Mouse (Mus musculus) hindbrain, embryonic 14.5 days (tissue): ENCODE measurements around the gene Plin5. TPM values are rescaled to one million over a fixed set of nuclear protein-coding genes. Genes with fewer than 3 reads are reported as not detected.
"Not testable (repeated sequence)": the region's sequence is repeated elsewhere in the genome, so short reads cannot be mapped to it uniquely, and the experiment has no call there.

Experiments used
- ATAC-seq: fragments of 200-750 bp; cut with Nextera tagmentation; 2 replicates; pipeline ENCODE4 v1.8.0; 2017; ENCODE audit warnings: moderate number of reproducible peaks, mild to moderate bottlenecking, moderate TSS enrichment, moderate library complexity; ENCODE audit not compliant: low FRiP score
- DNase-seq: peaks from one replicate; pipeline ENCODE4 v3.0.0-alpha.2; 2015; ENCODE audit warnings: low spot score
- H3K27ac ChIP-seq: fragments of 300-500 bp; sonication (generic); 2 replicates; pipeline ENCODE4 v1.5.1; 2014; ENCODE audit warnings: mild to moderate bottlenecking, moderate library complexity
- H3K27me3 ChIP-seq: fragments of 300-500 bp; sonication (generic); 2 replicates; pipeline ENCODE4 v1.6.1; 2014; ENCODE audit warnings: mild to moderate bottlenecking, low read length, mixed read lengths; ENCODE audit not compliant: control insufficient read depth, insufficient read depth
- H3K36me3 ChIP-seq: fragments of 300-500 bp; sonication (generic); replicated peaks from 2 replicates; pipeline ENCODE4 v1.6.1; 2014; ENCODE audit not compliant: control insufficient read depth, insufficient read depth
- H3K4me1 ChIP-seq: fragments of 300-500 bp; sonication (generic); replicated peaks from 2 replicates; pipeline ENCODE4 v1.6.1; 2014; ENCODE audit warnings: antibody characterized with exemption, low read length, mixed read lengths; ENCODE audit not compliant: control insufficient read depth, insufficient read depth
- H3K4me2 ChIP-seq: fragments of 300-500 bp; sonication (generic); replicated peaks from 2 replicates; pipeline ENCODE4 v1.6.1; 2014; ENCODE audit warnings: mild to moderate bottlenecking, moderate library complexity
- H3K4me3 ChIP-seq: fragments of 300-500 bp; sonication (generic); replicated peaks from 2 replicates; pipeline ENCODE4 v1.5.1; 2014; ENCODE audit warnings: mild to moderate bottlenecking, low read length
- H3K9ac ChIP-seq: fragments of 300-500 bp; sonication (generic); 2 replicates; pipeline ENCODE4 v1.6.1; 2014
- H3K9me3 ChIP-seq: fragments of 300-500 bp; sonication (generic); 2 replicates; pipeline ENCODE4 v1.6.1; 2016; ENCODE audit warnings: low read length; ENCODE audit not compliant: control insufficient read depth
- WGBS: fragments of 180-500 bp; shearing (Covaris S2); extraction: QIAGEN DNeasy Blood & Tissue Kit; methylation state at CpG from one replicate; pipeline ENCODE4 v1.1.7; 2014; 5-methylcytosine and 5-hydroxymethylcytosine counted together
- polyA plus RNA-seq: library from polyadenylated mRNA; unstranded; fragments of >200 nt; fragmentation: Nextera tagmentation; extraction: Ambion mirVana; gene quantifications from 2 replicates; pipeline ENCODE4 v1.2.1, GENCODE M21; 2014

Plin5 gene
- polyA plus RNA-seq, 1 experiment from 2014 or later = 1.9 TPM

DNA sequence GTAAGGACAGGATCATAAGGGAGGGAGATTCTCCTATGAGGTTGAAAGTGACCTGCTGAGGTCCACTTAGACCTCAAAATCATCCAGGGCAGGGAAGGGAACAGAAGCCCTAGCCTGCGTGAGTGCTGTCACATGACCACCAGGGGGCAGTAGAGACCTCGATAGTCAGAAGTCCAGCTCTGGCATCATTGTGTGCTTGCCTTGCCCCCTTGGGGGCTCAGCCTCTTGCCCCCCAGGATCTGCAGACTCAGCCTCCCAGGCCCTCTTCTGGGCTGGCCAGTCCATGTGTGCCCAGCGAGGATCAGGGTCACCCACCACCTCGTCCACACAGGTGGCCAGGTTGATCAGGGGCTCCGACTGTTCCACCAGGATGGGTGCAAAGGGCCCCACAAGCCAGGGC is 5.5 kb downstream of the Plin5 start:
- H3K9ac ChIP-seq = no peak overlapping the region
- H3K4me1 ChIP-seq = no peaks in the 10 kb centered on the region; the same call in 1 of the 2 replicates
- no peak overlapping the region for H3K4me2 ChIP-seq
- H3K36me3 ChIP-seq = no peaks in the 10 kb centered on the region
- H3K27ac ChIP-seq = no peak overlapping the region
- H3K27me3 ChIP-seq = peaks cover 7% of the 10 kb centered on the region
- H3K4me3 ChIP-seq = no peak overlapping the region
- no peaks in the 10 kb centered on the region for H3K9me3 ChIP-seq
- DNase-seq = peak; percentile 76
- ATAC-seq = 0 out of 2 replicates have a peak, but pooled peaks have one; percentile 19
- WGBS = 45% methylated on average over 5 of the region's 5 CpGs

DNA sequence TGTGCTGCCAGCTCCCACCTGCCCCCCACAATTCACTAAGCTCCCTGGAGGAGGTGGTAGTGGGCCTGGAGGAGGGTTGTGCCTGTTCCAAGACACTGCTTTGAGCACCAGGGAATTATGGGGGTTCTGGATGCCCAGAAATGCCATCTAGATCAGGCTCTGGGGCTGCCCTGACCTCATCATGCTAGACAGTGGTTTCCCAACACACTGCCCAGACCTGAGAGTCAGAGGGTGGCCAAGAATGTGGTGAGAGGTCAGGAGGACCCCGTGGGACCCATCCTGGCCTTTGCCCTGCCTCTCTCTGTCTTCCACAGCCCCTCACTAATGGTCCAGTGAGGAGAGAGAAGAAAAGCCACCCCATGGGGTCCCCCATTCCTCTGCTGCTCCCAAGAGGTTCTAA is 6.4 kb downstream of the Plin5 start:
- Histone ChIP-seq H3K9me3 (no peaks in the 10 kb centered on the region), H3K4me2 (no peak overlapping the region), H3K36me3 (no peaks in the 10 kb centered on the region), H3K27me3 (no peaks in the 10 kb centered on the region), H3K9ac (no peak overlapping the region), H3K4me3 (no peak overlapping the region), H3K27ac (no peak overlapping the region), H3K4me1 (no peaks in the 10 kb centered on the region; the same call in 1 of the 2 replicates)
- DNase-seq = no peak
- 47% methylated on average over 1 of the region's 1 CpGs for WGBS
- ATAC-seq = no peak

DNA sequence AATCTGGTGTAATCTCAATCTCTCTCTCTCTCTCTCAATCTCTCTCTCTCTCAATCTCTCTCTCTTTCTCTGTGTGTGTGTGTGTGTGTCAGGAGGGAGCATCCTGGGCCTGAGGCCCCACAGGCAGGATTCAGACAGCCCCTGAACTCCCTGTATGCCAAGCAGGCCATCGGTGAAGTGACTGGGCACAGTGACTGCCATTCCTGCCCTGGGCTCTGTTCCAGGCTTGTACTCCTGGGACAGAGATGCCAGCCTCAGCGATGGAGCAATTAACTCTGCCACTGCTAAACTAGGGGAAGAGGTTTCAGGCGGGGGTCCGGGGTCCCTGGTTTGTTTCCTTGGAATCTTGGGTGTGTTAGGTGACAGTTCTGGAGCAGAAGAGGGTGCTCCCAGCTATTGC is 6.8 kb downstream of the Plin5 start:
- Histone ChIP-seq H3K4me2 (no peak overlapping the region), H3K4me1 (no peaks in the 10 kb centered on the region; the same call in 1 of the 2 replicates), H3K4me3 (no peak overlapping the region), H3K9me3 (no peaks in the 10 kb centered on the region), H3K36me3 (no peaks in the 10 kb centered on the region), H3K27me3 (no peaks in the 10 kb centered on the region), H3K27ac (no peak overlapping the region), H3K9ac (no peak overlapping the region)
- no peak for ATAC-seq
- 66% methylated on average over 4 of the region's 4 CpGs for WGBS
- no peak for DNase-seq

DNA sequence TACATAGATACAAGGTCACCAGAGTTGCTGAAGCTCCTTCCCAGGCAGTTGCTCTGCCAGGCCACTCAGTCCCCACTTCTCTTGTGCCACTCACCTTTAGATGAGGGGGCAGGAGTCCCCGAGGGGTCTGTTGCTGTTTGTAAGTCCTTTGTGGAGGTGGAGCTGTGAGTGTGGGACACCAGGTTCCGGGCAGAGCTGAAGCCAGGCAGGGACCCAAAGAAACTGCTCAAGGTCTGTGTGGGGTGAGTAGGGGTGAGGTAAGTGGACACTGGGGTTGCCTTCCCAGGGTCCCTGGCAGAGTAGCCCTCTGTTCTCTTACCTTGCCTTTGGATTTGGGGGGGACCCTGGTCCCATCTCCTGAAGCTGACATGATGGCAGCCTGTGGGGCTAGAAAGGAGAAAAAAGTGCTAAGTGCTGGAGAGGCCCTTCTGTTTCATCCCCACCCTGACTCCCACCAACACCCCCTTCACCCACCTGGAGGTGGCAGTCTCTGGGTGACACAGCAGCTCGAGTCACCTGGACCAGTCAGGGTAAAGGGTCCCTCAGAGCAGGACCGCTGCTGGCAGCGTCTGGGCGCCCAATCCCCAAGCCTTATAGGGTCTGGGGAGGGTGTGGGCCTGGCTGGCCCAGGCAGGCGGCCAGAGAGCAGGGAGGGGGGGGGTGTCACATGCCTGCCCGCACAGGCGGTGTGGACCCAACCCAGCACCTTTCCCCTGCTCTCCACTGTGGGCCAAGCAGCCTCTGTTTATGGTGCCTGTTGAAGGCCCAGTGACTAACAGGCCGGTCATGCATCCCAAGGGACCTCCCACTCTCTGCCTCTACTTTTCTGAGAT is 8.0 kb downstream of the Plin5 start, which contains the start of gene Plin4:
Gene Plin4, minus strand, starts transcription at position 585 of the 833 bp plus-strand sequence.
- Histone ChIP-seq H3K4me1 (no peaks in the 10 kb centered on the region; the same call in 1 of the 2 replicates), H3K27me3 (no peaks in the 10 kb centered on the region), H3K27ac (no peak within 1 kb of the TSS), H3K4me2 (no peak within 1 kb of the TSS), H3K9me3 (no peaks in the 10 kb centered on the region), H3K36me3 (no peaks in the 10 kb centered on the region), H3K9ac (no peak within 1 kb of the TSS), H3K4me3 (no peak within 1 kb of the TSS)
- 63% methylated on average over 10 of the region's 10 CpGs for WGBS
- no peak for DNase-seq
- ATAC-seq = no peak

DNA sequence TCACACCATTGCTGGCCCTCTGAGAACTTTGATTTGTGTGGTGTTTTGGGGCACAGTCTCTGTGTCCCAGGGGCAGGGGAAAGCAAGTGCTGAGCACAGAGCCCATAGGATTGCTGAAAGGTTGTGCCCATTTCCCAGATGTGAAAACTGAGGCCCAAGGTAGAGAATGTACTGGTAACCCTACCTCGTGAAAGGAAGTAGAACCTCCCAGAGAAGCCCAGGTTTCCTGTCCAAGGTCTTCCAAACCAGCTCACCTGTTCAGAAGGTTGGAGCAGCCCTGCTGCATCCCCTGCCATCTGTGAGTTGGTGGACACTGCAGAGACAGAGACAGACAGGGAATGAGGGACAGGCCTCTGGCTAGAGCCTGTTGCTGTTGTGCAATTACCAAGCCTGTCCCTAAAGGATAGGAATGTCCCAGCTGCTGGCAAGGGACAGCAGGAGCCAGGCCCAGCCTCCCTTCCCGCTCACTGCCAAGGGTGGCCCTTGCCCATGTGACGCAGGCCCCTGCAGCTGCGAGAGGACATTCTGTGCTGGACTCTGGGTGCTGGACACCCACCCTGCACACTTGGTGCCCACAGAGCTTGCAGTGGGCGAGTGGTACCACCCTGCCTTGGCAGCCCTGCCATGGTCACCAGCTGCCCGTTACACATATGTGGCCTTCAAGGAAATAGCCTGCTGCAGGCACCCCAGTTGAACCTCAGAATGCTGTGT is 8.9 kb downstream of the Plin5 start:
- DNase-seq = no peak
- no peak overlapping the region for H3K9ac ChIP-seq
- H3K9me3 ChIP-seq = no peaks in the 10 kb centered on the region
- no peak overlapping the region for H3K4me2 ChIP-seq
- no peaks in the 10 kb centered on the region; the same call in 1 of the 2 replicates for H3K4me1 ChIP-seq
- 0 out of 2 replicates have a peak, but pooled peaks cover 5% of the 10 kb centered on the region for H3K36me3 ChIP-seq
- H3K27me3 ChIP-seq = no peaks in the 10 kb centered on the region
- no peak for ATAC-seq
- no peak overlapping the region for H3K4me3 ChIP-seq
- 88% methylated on average over 6 of the region's 6 CpGs for WGBS
- H3K27ac ChIP-seq = no peak overlapping the region

DNA sequence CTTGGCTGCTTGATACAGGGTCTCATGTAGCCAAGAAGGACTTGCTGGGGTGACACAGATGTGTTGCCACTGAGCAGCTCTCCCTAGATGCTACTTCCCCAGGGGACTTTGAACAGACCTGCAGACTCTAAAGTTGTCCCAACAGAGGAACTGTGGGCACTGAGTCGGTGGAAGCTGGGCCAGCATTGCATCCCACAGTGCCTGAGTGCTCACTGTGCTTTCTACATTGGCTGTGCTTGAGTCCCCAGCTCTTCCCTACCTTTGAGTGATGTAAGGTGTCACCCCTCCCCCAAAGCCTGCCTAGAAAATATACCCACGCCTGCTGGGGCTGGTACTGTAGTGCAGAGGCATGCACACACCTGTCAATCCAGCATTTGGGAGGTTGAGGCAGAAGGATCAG is 9.7 kb downstream of the Plin5 start:
- 88% methylated on average over 2 of the region's 2 CpGs for WGBS
- H3K9me3 ChIP-seq = no peaks in the 10 kb centered on the region

DNA sequence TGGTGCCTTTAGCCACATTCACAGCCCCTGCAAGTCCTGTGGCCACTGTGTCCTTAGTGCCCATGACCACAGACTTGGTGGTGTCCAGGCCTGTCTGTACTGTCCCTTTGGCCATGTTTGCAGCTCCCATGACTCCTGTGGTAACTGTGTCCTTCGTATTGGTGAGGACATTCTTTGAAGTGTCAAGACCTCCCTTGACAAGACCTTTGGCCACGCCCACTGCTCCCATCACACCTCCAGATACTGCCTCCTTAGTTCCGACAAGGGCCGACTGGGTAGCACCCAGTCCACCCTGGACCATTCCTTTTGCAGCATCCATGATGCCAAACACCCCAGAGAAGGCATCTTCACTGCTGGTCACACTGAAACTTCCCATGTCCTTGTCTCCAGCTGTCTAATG is 10.4 kb downstream of the Plin5 start:
- Histone ChIP-seq H3K9me3 (no peaks in the 10 kb centered on the region), H3K27me3 (no peaks in the 10 kb centered on the region), H3K4me2 (no peak overlapping the region), H3K36me3 (peaks cover 20% of the 10 kb centered on the region), H3K4me3 (no peak overlapping the region), H3K27ac (no peak overlapping the region), H3K9ac (no peak overlapping the region), H3K4me1 (no peaks in the 10 kb centered on the region; the same call in 1 of the 2 replicates)
- DNase-seq = no peak
- 87% methylated on average over 4 of the region's 4 CpGs for WGBS
- ATAC-seq = no peak

More for the DNA sequence above, 9.7 kb downstream of the Plin5 start:
- no peak overlapping the region for H3K9ac ChIP-seq
- H3K4me2 ChIP-seq = no peak overlapping the region
- H3K27ac ChIP-seq = no peak overlapping the region
- DNase-seq (no peak), ATAC-seq (no peak)
- H3K4me1 ChIP-seq = no peaks in the 10 kb centered on the region; the same call in 1 of the 2 replicates
- H3K27me3 ChIP-seq = no peaks in the 10 kb centered on the region
- no peak overlapping the region for H3K4me3 ChIP-seq
- peaks cover 12% of the 10 kb centered on the region for H3K36me3 ChIP-seq

DNA sequence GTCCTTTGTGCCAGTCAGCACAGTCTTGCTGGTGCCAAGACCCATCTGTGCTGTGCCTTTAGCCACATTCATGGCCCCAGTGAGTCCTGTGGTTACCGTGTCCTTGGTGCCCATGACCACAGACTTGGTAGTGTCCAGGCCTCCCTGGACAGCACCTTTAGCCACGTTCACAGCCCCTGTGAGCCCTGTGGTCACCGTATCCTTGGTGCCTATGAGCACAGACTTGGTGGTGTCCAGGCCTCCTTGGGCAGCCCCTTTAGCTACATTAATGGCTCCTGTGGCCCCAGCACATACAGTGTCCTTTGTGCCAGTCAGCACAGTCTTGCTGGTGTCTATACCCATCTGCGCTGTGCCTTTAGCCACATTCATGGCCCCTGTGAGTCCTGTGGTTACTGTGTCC is 11.0 kb downstream of the Plin5 start:
- H3K4me2 ChIP-seq, H3K9me3 ChIP-seq, ATAC-seq, H3K27me3 ChIP-seq, H3K27ac ChIP-seq, DNase-seq, H3K9ac ChIP-seq, H3K4me1 ChIP-seq, H3K4me3 ChIP-seq: not testable (repeated sequence)
- WGBS = 97% methylated on average over 4 of the region's 4 CpGs
- peaks cover 23% of the 10 kb centered on the region for H3K36me3 ChIP-seq

DNA sequence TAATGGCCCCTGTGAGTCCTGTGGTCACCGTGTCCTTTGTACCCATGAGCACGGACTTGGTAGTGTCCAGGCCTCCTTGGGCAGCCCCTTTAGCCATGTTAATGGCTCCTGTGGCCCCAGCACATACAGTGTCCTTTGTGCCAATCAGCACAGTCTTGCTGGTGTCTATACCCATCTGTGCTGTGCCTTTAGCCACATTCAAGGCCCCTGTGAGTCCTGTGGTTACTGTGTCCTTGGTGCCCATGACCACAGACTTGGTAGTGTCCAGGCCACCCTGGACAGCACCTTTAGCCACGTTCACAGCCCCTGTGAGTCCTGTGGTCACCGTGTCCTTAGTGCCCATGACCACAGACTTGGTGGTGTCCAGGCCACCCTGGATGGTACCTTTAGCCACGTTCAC is 12.6 kb downstream of the Plin5 start:
- not testable (repeated sequence) for H3K27ac ChIP-seq, H3K9ac ChIP-seq, H3K27me3 ChIP-seq, ATAC-seq, H3K4me1 ChIP-seq, H3K4me2 ChIP-seq, H3K9me3 ChIP-seq, H3K4me3 ChIP-seq, DNase-seq
- WGBS = 92% methylated on average over 2 of the region's 5 CpGs
- peaks cover 39% of the 10 kb centered on the region for H3K36me3 ChIP-seq
